Mouse (Mus musculus) liver, embryonic 15.5 days (tissue): Measurements from ENCODE around the gene Per1. TPM values are rescaled to one million over a fixed set of nuclear protein-coding genes. Genes with fewer than 3 reads are reported as not detected.
A peak's percentile ranks its signal among the peaks of the same experiment; 100 is the strongest.

Experiments
- ATAC-seq: fragments of 200-750 bp; cut with Nextera tagmentation; 2 replicates; pipeline ENCODE4 v1.8.0; 2017; ENCODE audit warnings: moderate number of reproducible peaks, mild to moderate bottlenecking, moderate library complexity; ENCODE audit not compliant: insufficient read depth
- H3K27ac ChIP-seq: fragments of 300-500 bp; sonication (generic); replicated peaks from 2 replicates; pipeline ENCODE4 v1.5.1; 2015; ENCODE audit warnings: mild to moderate bottlenecking, inconsistent platforms
- H3K27me3 ChIP-seq: fragments of 300-500 bp; sonication (generic); 2 replicates; pipeline ENCODE4 v1.6.1; 2015; ENCODE audit warnings: mild to moderate bottlenecking, inconsistent platforms
- H3K36me3 ChIP-seq: fragments of 300-500 bp; sonication (generic); replicated peaks from 2 replicates; pipeline ENCODE4 v1.6.1; 2015; ENCODE audit warnings: moderate library complexity, mild to moderate bottlenecking, inconsistent platforms
- H3K4me1 ChIP-seq: fragments of 300-500 bp; sonication (generic); replicated peaks from 2 replicates; pipeline ENCODE4 v1.6.1; 2015; ENCODE audit warnings: inconsistent platforms
- H3K4me2 ChIP-seq: fragments of 300-500 bp; sonication (generic); 2 replicates; pipeline ENCODE4 v1.6.1; 2015; ENCODE audit warnings: moderate library complexity, mild to moderate bottlenecking, inconsistent platforms
- H3K4me3 ChIP-seq: fragments of 300-500 bp; sonication (generic); replicated peaks from 2 replicates; pipeline ENCODE4 v1.5.1; 2015; ENCODE audit warnings: mild to moderate bottlenecking, inconsistent platforms
- H3K9ac ChIP-seq: fragments of 300-500 bp; sonication (generic); 2 replicates; pipeline ENCODE4 v1.6.1; 2015; ENCODE audit warnings: moderate library complexity, mild to moderate bottlenecking, inconsistent platforms
- H3K9me3 ChIP-seq: fragments of 300-500 bp; sonication (generic); replicated peaks from 2 replicates; pipeline ENCODE4 v1.6.1; 2016; ENCODE audit warnings: inconsistent platforms
- WGBS: fragments of 180-500 bp; shearing (Covaris S2); methylation state at CpG from one replicate; pipeline ENCODE4 v1.1.7; 2015; ENCODE audit warnings: mixed read lengths; ENCODE audit not compliant: insufficient replicate concordance; 5-methylcytosine and 5-hydroxymethylcytosine counted together
- polyA plus RNA-seq: library from polyadenylated mRNA; unstranded; fragments of >200 nt; fragmentation: Nextera tagmentation; extraction: Ambion mirVana; gene quantifications from 2 replicates; pipeline ENCODE4 v1.2.1, GENCODE M21; 2015

Per1 gene
- polyA plus RNA-seq, 1 experiment from 2014 or later = 7.6 TPM

DNA sequence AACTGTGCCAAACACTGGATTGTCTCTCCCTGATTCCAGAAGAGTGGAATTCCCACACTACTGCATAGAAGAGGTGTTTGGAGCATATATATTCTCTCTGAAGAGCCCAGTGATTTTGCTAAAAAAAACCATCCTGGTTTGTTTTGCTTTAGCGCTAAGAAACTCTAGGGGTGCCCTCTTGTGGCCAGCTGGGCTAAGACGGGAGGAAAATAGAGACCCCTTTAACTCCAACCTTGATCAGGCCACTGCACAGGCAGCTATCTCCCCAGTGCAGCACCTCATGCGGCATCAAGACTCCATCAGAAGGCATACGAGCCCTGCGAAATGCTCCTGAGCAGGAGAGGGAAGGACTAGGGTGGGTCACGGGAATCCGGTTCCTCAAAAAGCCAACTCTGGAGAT lies 55.4 kb downstream of the Per1 start:
- Histone ChIP-seq H3K27ac (no peak overlapping the region), H3K9me3 (no peaks in the 10 kb centered on the region), H3K4me3 (no peak overlapping the region), H3K27me3 (peaks cover 35% of the 10 kb centered on the region), H3K36me3 (no peaks in the 10 kb centered on the region), H3K4me1 (0 out of 2 replicates have a peak, but pooled peaks cover 4% of the 10 kb centered on the region), H3K4me2 (peak overlapping the region; percentile 29; the same call in 1 of the 2 replicates), H3K9ac (no peak overlapping the region)
- WGBS = 1% methylated on average over 7 of the region's 7 CpGs
- no peak for ATAC-seq

DNA sequence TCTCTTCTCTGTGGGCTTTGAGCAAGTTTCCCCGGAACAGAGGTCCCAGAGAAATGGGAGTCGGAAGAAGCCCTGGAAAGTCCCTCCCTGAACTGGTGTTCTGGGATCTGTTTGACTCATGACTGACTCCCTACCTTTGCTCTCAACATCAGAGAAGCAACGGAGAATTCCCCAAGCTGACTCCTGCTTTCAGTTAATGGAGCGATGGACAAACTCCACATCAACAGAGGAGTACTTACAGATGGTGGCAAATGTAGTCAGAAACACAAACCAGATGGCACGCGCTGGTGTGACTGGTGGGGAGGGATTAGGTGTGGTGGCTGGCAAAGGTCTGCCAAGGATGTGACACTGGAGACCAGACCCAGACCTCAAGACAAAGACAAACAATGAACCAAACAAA lies 56.0 kb downstream of the Per1 start:
- ATAC-seq = no peak
- 63% methylated on average over 6 of the region's 6 CpGs for WGBS
- Histone ChIP-seq H3K4me3 (no peak overlapping the region), H3K9ac (no peak overlapping the region), H3K36me3 (no peaks in the 10 kb centered on the region), H3K9me3 (no peaks in the 10 kb centered on the region), H3K4me1 (0 out of 2 replicates have a peak, but pooled peaks cover 7% of the 10 kb centered on the region), H3K4me2 (peak overlapping the region; percentile 29; the same call in 1 of the 2 replicates), H3K27ac (no peak overlapping the region), H3K27me3 (peaks cover 35% of the 10 kb centered on the region)

DNA sequence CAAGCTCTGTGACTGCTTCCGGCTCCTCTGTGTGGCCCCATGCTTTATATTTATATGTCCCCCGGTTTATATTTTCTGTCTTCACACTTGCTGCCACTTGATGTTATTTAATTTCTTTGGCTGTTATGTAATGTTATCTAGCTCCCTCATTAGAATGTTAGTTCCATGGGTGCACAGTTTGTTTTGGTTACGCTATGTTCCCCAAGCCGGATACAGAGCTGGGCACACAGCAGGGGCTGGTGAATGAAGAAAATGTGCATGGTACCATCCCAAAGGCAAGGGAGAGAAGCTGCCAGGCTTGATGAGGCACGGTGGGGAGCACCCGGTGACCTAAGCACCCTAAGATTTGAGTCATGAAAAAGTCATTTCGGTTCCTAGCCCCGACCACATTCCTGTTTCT lies 58.8 kb downstream of the Per1 start:
- 67% methylated on average over 8 of the region's 8 CpGs for WGBS
- H3K4me3 ChIP-seq = no peak overlapping the region
- no peak overlapping the region for H3K9ac ChIP-seq
- H3K4me1 ChIP-seq = peaks cover 11% of the 10 kb centered on the region; the same call in 1 of the 2 replicates
- no peak for ATAC-seq
- H3K4me2 ChIP-seq = no peak overlapping the region
- no peaks in the 10 kb centered on the region for H3K36me3 ChIP-seq
- H3K27me3 ChIP-seq = peaks cover 62% of the 10 kb centered on the region
- no peaks in the 10 kb centered on the region for H3K9me3 ChIP-seq
- no peak overlapping the region for H3K27ac ChIP-seq

DNA sequence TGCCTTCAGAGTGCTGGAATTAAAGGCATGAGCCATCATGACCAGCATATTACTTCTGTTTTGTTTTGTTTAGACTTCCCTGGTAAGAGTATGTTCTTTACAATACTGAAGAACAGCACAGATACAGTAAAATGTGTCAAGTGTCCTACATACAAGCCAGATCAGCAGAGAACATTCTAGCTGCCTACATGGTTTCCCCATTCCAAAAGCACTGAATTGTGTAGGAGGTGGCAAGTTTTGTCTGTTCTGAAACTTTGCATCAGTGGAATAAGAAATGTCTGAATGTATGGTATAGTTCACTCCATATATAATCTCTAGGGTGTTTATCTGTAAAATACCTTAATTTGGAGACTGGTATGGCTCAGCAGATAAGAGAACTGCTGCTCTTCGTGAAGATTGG lies 60.3 kb downstream of the Per1 start:
- no peak for ATAC-seq
- Histone ChIP-seq H3K4me2 (no peak overlapping the region), H3K9ac (no peak overlapping the region), H3K27me3 (peaks cover 73% of the 10 kb centered on the region), H3K4me3 (no peak overlapping the region), H3K27ac (no peak overlapping the region), H3K36me3 (no peaks in the 10 kb centered on the region), H3K4me1 (peaks cover 11% of the 10 kb centered on the region; the same call in 1 of the 2 replicates), H3K9me3 (no peaks in the 10 kb centered on the region)
- WGBS = 6% methylated on average over 1 of the region's 1 CpGs

DNA sequence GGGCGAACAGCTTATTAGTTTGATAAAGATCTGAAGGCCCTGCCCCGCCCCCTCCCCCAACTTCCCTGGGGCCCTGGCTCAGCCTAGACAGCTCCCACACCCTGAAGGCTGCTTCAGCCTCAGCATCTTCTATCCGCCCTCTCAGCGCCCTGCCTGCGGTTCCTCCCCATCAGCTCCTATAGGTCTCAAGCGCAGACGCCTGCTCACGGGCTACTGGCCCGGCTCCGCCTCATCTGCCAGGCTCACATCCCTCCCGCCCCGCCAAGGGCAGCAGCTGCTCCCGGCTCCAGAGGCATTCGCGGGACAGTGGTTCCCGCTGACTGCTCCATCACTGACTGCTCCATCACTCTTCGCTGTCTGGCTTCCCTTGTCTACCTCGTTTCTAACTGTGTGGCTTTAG lies 61.8 kb downstream of the Per1 start, which contains the start of gene Alox12b:
Gene Alox12b (plus strand): TSS at position 190 of the 400 bp plus-strand sequence.
- no peak within 1 kb of the TSS for H3K4me3 ChIP-seq
- no peaks in the 10 kb centered on the region for H3K9me3 ChIP-seq
- H3K4me1 ChIP-seq = peaks cover 8% of the 10 kb centered on the region; the same call in 1 of the 2 replicates
- no peak within 1 kb of the TSS for H3K4me2 ChIP-seq
- 5% methylated on average over 18 of the region's 18 CpGs for WGBS
- peaks cover 69% of the 10 kb centered on the region for H3K27me3 ChIP-seq
- H3K36me3 ChIP-seq = no peaks in the 10 kb centered on the region
- no peak within 1 kb of the TSS for H3K27ac ChIP-seq
- no peak within 1 kb of the TSS for H3K9ac ChIP-seq
- ATAC-seq = no peak

Other genes starting within 250 kb of the Per1 start
- 37.6 and 41.7 TPM in 2 replicates for gene Ndel1, start 223.4 kb upstream of the Per1 start, polyA plus RNA-seq
- 0.13 TPM in 2 replicates for gene Rnf222, start 206.7 kb upstream of the Per1 start, polyA plus RNA-seq
- gene Rpl26, start 193.6 kb upstream of the Per1 start, polyA plus RNA-seq = 434 and 517 TPM in 2 replicates
- not detected in 2 replicates for gene Odf4, start 168.1 kb upstream of the Per1 start, polyA plus RNA-seq
- 1.4 and 1.8 TPM in 2 replicates for gene Arhgef15, start 137.7 kb upstream of the Per1 start, polyA plus RNA-seq
- gene Slc25a35, start 127.1 kb upstream of the Per1 start, polyA plus RNA-seq = 0.44 and 0.46 TPM in 2 replicates
- gene Rangrf, start 120.0 kb upstream of the Per1 start, polyA plus RNA-seq = 21.7 and 22.4 TPM in 2 replicates
- 17.0 and 18.5 TPM in 2 replicates for gene Pfas, start 86.8 kb upstream of the Per1 start, polyA plus RNA-seq
- gene Ctc1, start 79.3 kb upstream of the Per1 start, polyA plus RNA-seq = 20.5 and 20.9 TPM in 2 replicates
- gene Aurkb, start 49.6 kb upstream of the Per1 start, polyA plus RNA-seq = 111 and 115 TPM in 2 replicates
- gene Borcs6, start 35.5 kb upstream of the Per1 start, polyA plus RNA-seq = 4.3 and 5.3 TPM in 2 replicates
- gene Tmem107, start 24.4 kb upstream of the Per1 start, polyA plus RNA-seq = 20.2 and 21.6 TPM in 2 replicates
- gene Vamp2, start 6.7 kb upstream of the Per1 start, polyA plus RNA-seq = 14.9 and 19.6 TPM in 2 replicates
- 0.12 and 0.18 TPM in 2 replicates for gene Hes7, start 25.2 kb downstream of the Per1 start, polyA plus RNA-seq
- gene 9130213A22Rik, start 27.4 kb downstream of the Per1 start, polyA plus RNA-seq = 0.07 TPM in 1 of 2 replicates, not detected in the other
- 0.13 TPM in 1 of 2 replicates, not detected in the other for gene Aloxe3, start 30.7 kb downstream of the Per1 start, polyA plus RNA-seq
- not detected in 2 replicates for gene Alox12b, start 61.8 kb downstream of the Per1 start, polyA plus RNA-seq
- 0.05 and 0.06 TPM in 2 replicates for gene Alox8, start 102.6 kb downstream of the Per1 start, polyA plus RNA-seq
- gene Gucy2e, start 141.8 kb downstream of the Per1 start, polyA plus RNA-seq = not detected in 2 replicates
- 7.0 and 8.3 TPM in 2 replicates for gene Cntrob, start 228.6 kb downstream of the Per1 start, polyA plus RNA-seq
- 74.8 and 77.7 TPM in 2 replicates for gene Trappc1, start 228.8 kb downstream of the Per1 start, polyA plus RNA-seq
- 0.13 and 0.26 TPM in 2 replicates for gene Kcnab3, start 231.0 kb downstream of the Per1 start, polyA plus RNA-seq
- gene Rnf227, start 245.2 kb downstream of the Per1 start, polyA plus RNA-seq = 0.97 and 1.3 TPM in 2 replicates